Mouse (Mus musculus) forebrain, postnatal 0 days (tissue): ENCODE results near the gene Lrrc1. TPM values are rescaled to one million over a fixed set of nuclear protein-coding genes. Genes with fewer than 3 reads are reported as not detected.

Experiments used
- ATAC-seq: fragments of 200-750 bp; cut with Nextera tagmentation; 2 replicates; pipeline ENCODE4 v1.8.0; 2017; ENCODE audit warnings: mild to moderate bottlenecking, moderate library complexity
- DNase-seq: peaks from one replicate; pipeline ENCODE4 v3.0.0-alpha.2; 2015
- H3K27ac ChIP-seq: fragments of 300-500 bp; sonication (generic); 2 replicates; pipeline ENCODE4 v1.5.1; 2014; ENCODE audit warnings: low read depth, mild to moderate bottlenecking, antibody characterized with exemption, low read length, moderate library complexity, mixed read lengths
- H3K27me3 ChIP-seq: fragments of 300-500 bp; sonication (generic); 2 replicates; pipeline ENCODE4 v1.6.1; 2014; ENCODE audit warnings: mild to moderate bottlenecking, low read length, mixed read lengths; ENCODE audit not compliant: insufficient read depth
- H3K36me3 ChIP-seq: fragments of 300-500 bp; sonication (generic); 2 replicates; pipeline ENCODE4 v1.6.1; 2014; ENCODE audit warnings: mild to moderate bottlenecking, moderate library complexity; ENCODE audit not compliant: insufficient read depth
- H3K4me1 ChIP-seq: fragments of 300-500 bp; sonication (generic); 2 replicates; pipeline ENCODE4 v1.6.1; 2014; ENCODE audit warnings: antibody characterized with exemption; ENCODE audit not compliant: insufficient read depth
- H3K4me2 ChIP-seq: fragments of 300-500 bp; sonication (generic); 2 replicates; pipeline ENCODE4 v1.6.1; 2014; ENCODE audit warnings: low read depth, mild to moderate bottlenecking, moderate library complexity
- H3K4me3 ChIP-seq: fragments of 300-500 bp; sonication (generic); 2 replicates; pipeline ENCODE4 v1.5.1; 2014; ENCODE audit warnings: low read depth, low read length, mixed read lengths
- H3K9ac ChIP-seq: fragments of 300-500 bp; sonication (generic); 2 replicates; pipeline ENCODE4 v1.6.1; 2014; ENCODE audit warnings: mild to moderate bottlenecking
- H3K9me3 ChIP-seq: fragments of 300-500 bp; sonication (generic); 2 replicates; pipeline ENCODE4 v1.6.1; 2016; ENCODE audit warnings: low read length
- CTCF ChIP-seq: sonication (generic); IDR thresholded peaks from 2 replicates; pipeline ENCODE4 v1.5.1; 2016; ENCODE audit warnings: antibody characterized with exemption, control low read depth, low read depth
- WGBS: fragments of 180-500 bp; shearing (Covaris S2); extraction: QIAGEN DNeasy Blood & Tissue Kit; methylation state at CpG from one replicate; pipeline ENCODE4 v1.1.7; 2014; 5-methylcytosine and 5-hydroxymethylcytosine counted together
- microRNA-seq, 2 experiments: library from miRNA; unstranded; fragments of <30 nt; microRNA quantifications; one replicate each; pipeline ENCODE4; 2016
- polyA plus RNA-seq: library from polyadenylated mRNA; unstranded; fragments of >200 nt; fragmentation: Nextera tagmentation; extraction: Ambion mirVana; gene quantifications from 2 replicates; pipeline ENCODE4 v1.2.1, GENCODE M21; 2015
- total RNA-seq: library from RNA; depleted of rRNA; stranded (reverse); fragments of >200 nt; gene quantifications from 2 replicates; pipeline ENCODE4 v1.2.3, GENCODE M21; 2014; rRNA removed

The Lrrc1 gene
- total and polyA plus RNA-seq, 2 experiments from 2014 or later: 5.4 to 14.8 TPM

DNA sequence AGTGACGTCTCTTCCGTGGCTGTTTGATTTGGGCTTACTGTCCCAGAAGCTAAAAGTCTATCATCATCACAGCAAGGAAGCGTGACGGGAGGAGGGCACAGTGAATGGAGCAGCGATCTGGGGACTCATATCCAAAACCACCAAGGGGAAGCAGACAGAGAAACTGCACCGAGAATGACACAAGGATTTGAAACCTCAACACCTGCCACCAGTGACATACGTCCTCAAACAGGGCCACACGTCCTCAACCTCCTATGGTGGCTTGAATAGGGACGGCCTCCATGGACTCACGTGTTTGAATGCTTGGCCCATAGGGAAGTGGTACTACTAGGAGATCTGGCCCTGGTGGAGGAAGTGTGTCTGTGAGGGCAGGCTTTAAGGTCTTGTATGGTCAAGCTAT, 153.4 kb downstream of the Lrrc1 start:
- Histone ChIP-seq H3K9ac (no peak overlapping the region), H3K27ac (no peak overlapping the region), H3K4me3 (no peak overlapping the region), H3K36me3 (no peaks in the 10 kb centered on the region), H3K9me3 (no peaks in the 10 kb centered on the region), H3K27me3 (no peaks in the 10 kb centered on the region), H3K4me1 (no peaks in the 10 kb centered on the region), H3K4me2 (no peak overlapping the region)
- TF ChIP-seq CTCF: no peak
- WGBS: 90% methylated on average over 10 of the region's 10 CpGs
- DNase-seq: no peak
- ATAC-seq: no peak

DNA sequence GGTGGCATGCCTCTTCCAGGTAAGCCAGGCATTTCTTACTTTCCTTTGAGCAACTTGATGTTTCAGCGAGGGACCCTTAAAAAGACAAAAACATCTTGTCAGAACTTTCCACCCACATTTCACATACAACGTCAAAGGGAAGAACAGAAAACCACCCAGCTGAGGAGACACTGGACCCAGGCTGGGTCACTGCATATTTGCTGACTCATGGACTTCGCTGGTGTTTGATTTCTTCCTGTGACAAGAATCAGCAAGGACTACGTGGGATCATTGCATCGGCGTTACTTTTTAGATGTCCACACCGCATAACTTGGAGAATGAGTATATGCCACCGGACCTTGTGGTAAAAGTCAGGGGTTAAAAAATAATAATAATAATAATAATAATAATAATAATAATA, 155.7 kb downstream of the Lrrc1 start:
- no peak overlapping the region for H3K4me2 ChIP-seq
- H3K27ac ChIP-seq: no peak overlapping the region
- no peaks in the 10 kb centered on the region for H3K27me3 ChIP-seq
- ATAC-seq (no peak), DNase-seq (no peak)
- H3K4me3 ChIP-seq: no peak overlapping the region
- H3K4me1 ChIP-seq: no peaks in the 10 kb centered on the region
- no peaks in the 10 kb centered on the region for H3K9me3 ChIP-seq
- 91% methylated on average over 8 of the region's 8 CpGs for WGBS
- H3K36me3 ChIP-seq: no peaks in the 10 kb centered on the region
- no peak overlapping the region for H3K9ac ChIP-seq
- TF ChIP-seq CTCF: no peak

DNA sequence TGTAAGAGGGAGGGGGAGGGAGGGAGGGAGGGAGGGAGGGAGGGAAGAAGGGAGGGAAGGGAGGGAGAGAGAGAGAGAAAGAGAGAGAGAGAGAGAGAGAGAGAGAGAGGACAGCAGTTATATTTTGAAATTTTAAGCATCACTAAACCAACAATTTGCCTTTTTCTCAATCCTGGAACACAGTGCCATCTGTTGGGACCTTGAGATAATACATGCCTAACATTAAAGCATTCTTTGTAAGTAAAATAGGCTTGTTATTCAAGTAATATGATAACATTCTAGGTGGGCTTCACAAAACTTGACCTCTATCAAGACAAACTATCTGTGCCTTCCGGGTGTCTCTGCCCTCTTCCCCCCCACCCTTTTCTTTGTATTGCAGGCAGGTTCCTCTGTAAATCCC, 157.9 kb downstream of the Lrrc1 start:
- DNase-seq (peak; percentile 67), ATAC-seq (no peak)
- no peak overlapping the region for H3K9ac ChIP-seq
- peak; percentile 71 for TF ChIP-seq CTCF
- H3K27ac ChIP-seq: no peak overlapping the region
- H3K4me2 ChIP-seq: no peak overlapping the region
- WGBS: 57% methylated on average over 1 of the region's 1 CpGs
- no peak overlapping the region for H3K4me3 ChIP-seq
- H3K36me3 ChIP-seq: no peaks in the 10 kb centered on the region
- H3K9me3 ChIP-seq: no peaks in the 10 kb centered on the region
- no peaks in the 10 kb centered on the region for H3K4me1 ChIP-seq
- H3K27me3 ChIP-seq: no peaks in the 10 kb centered on the region

DNA sequence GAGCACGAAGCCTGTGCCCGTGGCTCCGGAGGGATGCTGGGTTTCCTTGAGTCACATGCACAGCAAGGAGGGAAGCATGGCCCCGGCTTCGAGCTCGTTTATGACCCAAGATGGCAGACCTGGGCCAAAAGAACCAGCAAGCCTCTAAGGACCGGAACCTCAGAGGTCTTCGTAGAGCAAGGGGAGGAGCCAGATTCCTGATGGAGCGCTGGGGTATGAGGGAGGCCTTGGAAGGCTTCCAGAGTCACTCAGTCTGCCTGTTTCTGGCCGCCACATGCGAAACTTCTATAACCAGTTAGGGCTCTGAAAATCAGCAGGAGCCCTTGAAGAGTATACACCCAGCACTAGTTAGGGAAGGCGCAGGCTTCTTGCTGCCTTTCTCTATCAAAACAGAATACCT, 159.1 kb downstream of the Lrrc1 start:
- TF ChIP-seq CTCF: no peak
- Histone ChIP-seq H3K9ac (no peak overlapping the region), H3K4me2 (no peak overlapping the region), H3K36me3 (no peaks in the 10 kb centered on the region), H3K9me3 (no peaks in the 10 kb centered on the region), H3K27me3 (no peaks in the 10 kb centered on the region), H3K4me1 (no peaks in the 10 kb centered on the region), H3K4me3 (no peak overlapping the region), H3K27ac (no peak overlapping the region)
- 77% methylated on average over 12 of the region's 12 CpGs for WGBS
- DNase-seq (no peak), ATAC-seq (no peak)

DNA sequence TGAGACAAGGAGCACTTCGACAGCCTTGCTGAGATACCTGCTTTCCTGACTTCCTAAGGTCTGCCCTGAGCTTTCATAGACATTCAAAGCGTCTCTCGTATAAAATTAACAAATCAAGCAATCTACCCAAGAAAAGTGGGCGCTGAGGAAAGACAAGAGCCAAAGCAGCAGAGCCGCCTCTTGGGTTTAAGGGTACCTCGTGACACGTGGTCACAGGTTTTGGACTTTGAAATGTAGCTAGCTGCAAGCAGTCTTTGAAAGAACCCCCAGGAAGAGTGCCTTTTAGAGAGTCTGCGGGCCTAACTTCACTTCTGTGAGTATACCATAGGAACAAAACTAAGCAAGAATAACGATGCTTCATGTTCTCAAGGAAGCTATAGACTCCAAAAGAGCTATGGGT, 160.0 kb downstream of the Lrrc1 start:
- Histone ChIP-seq H3K9ac (no peak overlapping the region), H3K4me2 (no peak overlapping the region), H3K9me3 (no peaks in the 10 kb centered on the region), H3K4me3 (no peak overlapping the region), H3K27ac (no peak overlapping the region), H3K27me3 (no peaks in the 10 kb centered on the region), H3K36me3 (no peaks in the 10 kb centered on the region), H3K4me1 (no peaks in the 10 kb centered on the region)
- ATAC-seq (no peak), DNase-seq (no peak)
- WGBS: 90% methylated on average over 9 of the region's 9 CpGs
- TF ChIP-seq CTCF: no peak

DNA sequence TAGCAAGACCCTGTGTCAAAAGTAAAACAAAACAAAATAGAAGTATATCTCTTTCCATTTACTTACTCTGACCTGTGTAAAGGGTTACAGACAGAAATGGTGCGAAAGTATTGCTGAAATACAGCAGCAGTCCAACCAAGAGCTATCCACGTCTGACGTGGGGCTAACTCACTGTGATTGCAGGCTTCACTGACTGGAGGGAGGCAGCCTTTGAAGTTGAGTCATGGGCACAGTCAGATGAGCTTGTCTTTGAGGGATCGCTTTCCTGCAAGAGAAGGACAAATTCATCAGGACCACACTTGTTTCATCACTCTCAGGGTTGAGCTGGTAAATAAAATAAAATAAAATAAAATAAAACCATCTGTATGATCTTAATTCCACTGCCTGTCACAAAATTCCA, 160.7 kb downstream of the Lrrc1 start:
- no peak overlapping the region for H3K4me3 ChIP-seq
- TF ChIP-seq CTCF: no peak
- no peaks in the 10 kb centered on the region for H3K9me3 ChIP-seq
- H3K9ac ChIP-seq: no peak overlapping the region
- 86% methylated on average over 4 of the region's 4 CpGs for WGBS
- no peak overlapping the region for H3K4me2 ChIP-seq
- no peaks in the 10 kb centered on the region for H3K36me3 ChIP-seq
- H3K27me3 ChIP-seq: no peaks in the 10 kb centered on the region
- no peak for ATAC-seq
- H3K27ac ChIP-seq: no peak overlapping the region
- H3K4me1 ChIP-seq: no peaks in the 10 kb centered on the region
- DNase-seq: no peak

DNA sequence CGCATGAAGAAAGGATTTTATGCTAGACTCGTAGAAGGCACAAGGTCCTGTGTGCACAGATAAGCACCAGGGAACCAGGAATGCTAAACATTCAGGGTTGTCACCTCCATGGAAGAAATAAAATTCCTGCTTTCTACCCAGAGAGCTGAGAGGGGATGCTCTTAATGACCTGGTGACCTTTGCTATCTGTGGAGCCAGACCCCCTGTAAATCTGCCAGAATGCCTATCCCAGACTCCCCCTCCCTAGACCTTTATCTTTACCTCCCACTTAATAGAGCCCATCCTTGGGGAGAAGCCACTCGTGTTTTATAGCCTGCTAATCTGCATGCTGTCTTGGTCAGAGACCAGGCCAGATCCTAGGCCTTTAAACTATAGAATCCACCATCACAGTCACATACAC, 162.2 kb downstream of the Lrrc1 start:
- Histone ChIP-seq H3K4me3 (no peak overlapping the region), H3K27ac (no peak overlapping the region), H3K4me1 (no peaks in the 10 kb centered on the region), H3K36me3 (no peaks in the 10 kb centered on the region), H3K9ac (no peak overlapping the region), H3K27me3 (no peaks in the 10 kb centered on the region), H3K9me3 (no peaks in the 10 kb centered on the region), H3K4me2 (no peak overlapping the region)
- ATAC-seq (no peak), DNase-seq (no peak)
- WGBS: 54% methylated on average over 3 of the region's 3 CpGs
- no peak for TF ChIP-seq CTCF

DNA sequence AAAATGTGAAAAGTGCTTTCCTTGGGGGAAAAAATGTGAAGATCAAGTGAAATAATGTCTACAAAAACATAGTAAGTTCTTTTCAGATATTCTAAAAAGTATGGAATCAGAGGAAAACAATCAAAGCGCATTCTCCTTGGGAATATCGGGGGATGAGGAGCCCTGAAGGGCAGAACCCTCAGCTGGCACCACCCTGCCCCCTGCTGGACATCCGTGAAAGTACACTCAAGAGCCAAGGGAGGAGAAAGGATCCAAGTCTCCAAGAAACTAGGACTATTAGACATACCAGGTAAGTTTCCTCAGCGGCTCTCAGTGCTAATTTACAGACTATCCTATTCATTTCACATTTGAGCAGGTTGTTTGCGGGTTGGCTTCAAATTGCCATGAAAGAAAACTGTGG, 163.1 kb downstream of the Lrrc1 start:
- ATAC-seq: peak; percentile 47; the same call in 1 of the 2 replicates
- no peak overlapping the region for H3K4me3 ChIP-seq
- 11% methylated on average over 5 of the region's 5 CpGs for WGBS

More for the DNA sequence above, 163.1 kb downstream of the Lrrc1 start:
- Histone ChIP-seq H3K9ac (no peak overlapping the region), H3K9me3 (no peaks in the 10 kb centered on the region), H3K27ac (no peak overlapping the region), H3K4me1 (no peaks in the 10 kb centered on the region), H3K4me2 (no peak overlapping the region), H3K27me3 (no peaks in the 10 kb centered on the region), H3K36me3 (no peaks in the 10 kb centered on the region)
- DNase-seq: peak; percentile 77
- TF ChIP-seq CTCF: peak; percentile 82

Small RNA genes within 50 kb of the gene (microRNA-seq; reads per million reads assigned to microRNA genes)
- 0 reads per million in 2 experiments for gene Gm25250

Other genes with a start within 250 kb of the Lrrc1 start
- 6.9 and 16.5 TPM in 2 replicates for gene Mlip, start 191.9 kb downstream of the Lrrc1 start, total RNA-seq
- gene Mlip, start 191.9 kb downstream of the Lrrc1 start, polyA plus RNA-seq: 16.2 and 22.6 TPM in 2 replicates
- gene Klhl31, start 91.6 kb upstream of the Lrrc1 start, total RNA-seq: 0.05 and 0.08 TPM in 2 replicates
- 0.06 and 0.08 TPM in 2 replicates for gene Klhl31, start 91.6 kb upstream of the Lrrc1 start, polyA plus RNA-seq
- 25.8 and 28.4 TPM in 2 replicates for gene Gclc, start 209.7 kb upstream of the Lrrc1 start, total RNA-seq
- gene Gclc, start 209.7 kb upstream of the Lrrc1 start, polyA plus RNA-seq: 12.4 and 14.4 TPM in 2 replicates